Mouse (Mus musculus) forebrain, embryonic 15.5 days (tissue): ENCODE data around the gene Cdc42. TPM values are rescaled to one million over a fixed set of nuclear protein-coding genes. Genes with fewer than 3 reads are reported as not detected.
A peak's percentile ranks its signal among the peaks of the same experiment; 100 is the strongest.

Source experiments
- ATAC-seq: fragments of 200-750 bp; cut with Nextera tagmentation; replicated peaks from 2 replicates; pipeline ENCODE4 v1.8.0; 2017; ENCODE audit warnings: mild to moderate bottlenecking, moderate TSS enrichment, moderate library complexity
- H3K27ac ChIP-seq: fragments of 300-500 bp; sonication (generic); replicated peaks from 2 replicates; pipeline ENCODE4 v1.5.1; 2015; ENCODE audit warnings: mild to moderate bottlenecking, inconsistent platforms
- H3K27me3 ChIP-seq: fragments of 300-500 bp; sonication (generic); 2 replicates; pipeline ENCODE4 v1.6.1; 2015; ENCODE audit warnings: inconsistent platforms
- H3K36me3 ChIP-seq: fragments of 300-500 bp; sonication (generic); 2 replicates; pipeline ENCODE4 v1.6.1; 2015; ENCODE audit warnings: mild to moderate bottlenecking, inconsistent platforms
- H3K4me1 ChIP-seq: fragments of 300-500 bp; sonication (generic); 2 replicates; pipeline ENCODE4 v1.6.1; 2015; ENCODE audit warnings: inconsistent platforms
- H3K4me2 ChIP-seq: fragments of 300-500 bp; sonication (generic); replicated peaks from 2 replicates; pipeline ENCODE4 v1.6.1; 2015; ENCODE audit warnings: mild to moderate bottlenecking, inconsistent platforms
- H3K4me3 ChIP-seq: fragments of 300-500 bp; sonication (generic); 2 replicates; pipeline ENCODE4 v1.5.1; 2015; ENCODE audit warnings: mild to moderate bottlenecking, inconsistent platforms
- H3K9ac ChIP-seq: fragments of 300-500 bp; sonication (generic); replicated peaks from 2 replicates; pipeline ENCODE4 v1.6.1; 2015; ENCODE audit warnings: mild to moderate bottlenecking, inconsistent platforms
- H3K9me3 ChIP-seq: fragments of 300-500 bp; sonication (generic); 2 replicates; pipeline ENCODE4 v1.6.1; 2016; ENCODE audit warnings: inconsistent platforms
- WGBS: fragments of 180-500 bp; shearing (Covaris S2); methylation state at CpG from one replicate; pipeline ENCODE4 v1.1.7; 2015; ENCODE audit warnings: mixed read lengths; 5-methylcytosine and 5-hydroxymethylcytosine counted together
- polyA plus RNA-seq: library from polyadenylated mRNA; unstranded; fragments of >200 nt; fragmentation: Nextera tagmentation; extraction: Ambion mirVana; gene quantifications from 2 replicates; pipeline ENCODE4 v1.2.1, GENCODE M21; 2015

Gene Cdc42
- polyA plus RNA-seq, 1 experiment from 2014 or later, result 841 TPM

DNA sequence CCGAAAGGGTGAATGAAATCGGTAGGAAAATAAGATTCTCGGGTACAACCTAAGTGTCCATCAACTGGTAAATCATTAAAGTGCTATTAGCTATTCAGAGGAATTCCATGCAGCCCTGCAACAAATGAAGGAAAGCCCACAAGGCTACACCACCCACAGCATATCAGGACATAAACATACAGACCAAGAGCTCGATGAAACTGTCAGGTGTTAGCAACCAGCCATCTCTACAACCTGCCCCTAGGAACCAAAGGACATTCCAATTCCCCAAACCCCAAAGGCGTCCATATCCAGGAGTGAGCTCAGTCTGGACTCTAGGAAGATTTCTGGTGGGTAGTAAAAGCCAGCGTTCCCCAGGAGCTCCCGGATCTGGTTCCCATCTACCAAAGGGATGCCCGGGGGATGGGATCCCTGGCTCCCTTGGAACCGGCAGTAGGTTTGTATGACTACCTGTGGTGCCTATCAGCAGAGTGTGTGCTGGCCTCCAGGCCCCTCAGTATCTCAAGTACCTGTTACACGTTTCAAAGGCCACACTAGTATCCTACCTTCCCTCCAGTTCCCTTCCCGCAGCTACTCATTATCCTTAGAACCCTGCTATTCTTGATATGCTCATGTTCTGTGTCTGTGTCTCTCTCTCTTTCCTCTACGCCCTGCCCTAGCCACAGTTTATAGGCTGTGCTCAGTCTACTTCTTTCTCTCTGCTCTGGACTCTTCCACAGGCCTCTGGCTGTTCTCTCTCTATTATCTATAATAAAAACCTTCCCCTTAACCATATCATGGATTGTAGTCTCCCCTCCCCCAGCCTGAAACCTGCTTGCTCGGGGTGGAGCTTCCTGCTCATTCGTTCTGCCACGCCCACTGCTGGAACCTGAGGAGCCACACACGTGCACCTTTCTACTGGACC is 23.4 kb upstream of the Cdc42 start:
- ATAC-seq, result no peak
- Histone ChIP-seq H3K36me3 (no peaks in the 10 kb centered on the region), H3K9ac (no peak overlapping the region), H3K27me3 (no peaks in the 10 kb centered on the region), H3K4me3 (no peak overlapping the region), H3K4me2 (no peak overlapping the region), H3K4me1 (no peaks in the 10 kb centered on the region), H3K9me3 (no peaks in the 10 kb centered on the region), H3K27ac (no peak overlapping the region)
- 37% methylated on average over 15 of the region's 16 CpGs for WGBS

DNA sequence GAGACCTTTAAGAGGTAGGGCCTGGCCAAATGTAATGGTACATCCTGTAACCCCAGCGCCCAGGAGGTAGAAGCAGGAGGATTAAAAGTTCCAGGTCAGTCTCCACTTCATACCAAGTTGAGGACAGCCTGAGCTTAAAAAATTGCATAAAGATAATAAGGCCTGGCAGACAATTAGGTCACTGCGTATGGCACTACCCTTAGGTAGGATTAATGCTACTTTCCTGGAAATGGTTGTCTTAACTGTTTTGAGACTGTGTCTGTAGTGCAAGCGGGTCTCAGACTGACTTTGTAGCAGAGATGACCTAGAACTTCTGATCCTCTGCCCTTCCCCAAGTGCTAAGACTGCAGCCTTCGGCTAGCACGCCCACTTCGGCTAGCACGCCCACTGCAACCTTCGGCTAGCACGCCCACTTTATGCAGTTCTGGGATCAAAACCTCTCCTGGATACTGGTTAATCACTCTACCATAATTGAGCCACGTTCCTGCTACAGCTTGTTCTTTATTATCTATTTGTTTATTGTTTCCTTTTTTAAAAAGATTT is 22.3 kb upstream of the Cdc42 start:
- H3K36me3 ChIP-seq, result no peaks in the 10 kb centered on the region
- no peak overlapping the region for H3K27ac ChIP-seq
- WGBS, result 89% methylated on average over 10 of the region's 10 CpGs
- H3K4me3 ChIP-seq, result no peak overlapping the region
- no peaks in the 10 kb centered on the region for H3K9me3 ChIP-seq
- H3K9ac ChIP-seq, result no peak overlapping the region
- no peaks in the 10 kb centered on the region for H3K27me3 ChIP-seq
- no peak overlapping the region for H3K4me2 ChIP-seq
- H3K4me1 ChIP-seq, result no peaks in the 10 kb centered on the region
- ATAC-seq, result no peak

DNA sequence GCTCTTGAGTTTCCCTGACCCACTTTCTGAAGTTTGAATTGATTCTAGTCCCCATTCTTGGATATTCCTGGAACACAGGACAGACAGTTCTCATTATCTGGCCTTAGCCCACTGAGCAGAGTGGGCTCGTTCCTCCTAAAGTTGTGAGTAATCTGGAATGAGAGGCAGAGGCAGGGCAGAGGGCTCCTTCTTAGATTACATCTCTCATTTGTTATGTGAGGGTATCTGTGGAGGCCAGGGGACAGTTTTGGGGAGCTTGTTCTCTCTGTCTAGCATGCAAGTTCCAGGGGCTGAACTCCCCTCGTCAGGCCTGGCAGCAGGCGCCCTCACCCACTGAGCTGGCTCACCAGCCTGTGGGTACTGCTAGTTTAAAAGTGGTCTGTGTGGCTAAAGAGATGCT is 21.6 kb upstream of the Cdc42 start:
- H3K4me2 ChIP-seq, result no peak overlapping the region
- no peaks in the 10 kb centered on the region for H3K27me3 ChIP-seq
- 83% methylated on average over 3 of the region's 3 CpGs for WGBS
- no peak overlapping the region for H3K9ac ChIP-seq
- no peaks in the 10 kb centered on the region for H3K36me3 ChIP-seq
- H3K9me3 ChIP-seq, result no peaks in the 10 kb centered on the region
- H3K27ac ChIP-seq, result no peak overlapping the region
- H3K4me1 ChIP-seq, result no peaks in the 10 kb centered on the region
- no peak for ATAC-seq
- no peak overlapping the region for H3K4me3 ChIP-seq

DNA sequence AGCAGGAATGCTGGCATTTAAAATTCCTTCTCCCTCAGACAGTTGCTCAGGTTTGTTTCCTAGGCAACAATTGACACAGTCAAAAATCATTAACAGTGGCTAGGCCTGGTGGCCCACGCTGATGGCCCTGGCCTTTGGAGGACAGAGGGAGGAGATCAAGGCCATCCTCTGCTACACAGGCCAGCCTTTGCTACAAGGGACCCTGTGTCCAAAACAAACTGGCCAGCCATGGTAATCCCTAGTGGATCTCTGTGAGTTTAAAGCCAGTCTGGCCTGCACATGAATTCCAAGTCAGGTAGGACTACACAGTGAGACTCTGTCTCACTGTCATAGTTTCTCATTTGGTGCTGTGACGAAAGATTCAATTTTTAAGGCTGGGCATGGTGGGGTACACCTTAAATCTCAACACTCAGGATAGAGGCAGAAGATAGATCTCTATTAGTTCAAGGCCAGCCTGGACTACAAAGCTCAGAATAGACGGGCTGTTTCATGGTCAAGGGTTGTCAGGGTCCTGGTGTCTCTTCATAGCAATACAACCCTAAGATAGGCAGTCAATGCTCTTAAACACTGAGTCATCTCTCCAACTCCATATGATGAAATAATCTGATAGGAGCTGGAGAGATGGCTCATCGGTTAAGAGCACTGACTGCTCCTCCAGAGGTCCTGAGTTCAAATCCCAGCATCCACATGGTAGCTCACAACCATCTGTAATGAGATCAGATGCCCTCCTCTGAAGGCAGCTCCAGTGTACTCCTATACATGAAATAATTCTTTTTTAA is 20.2 kb upstream of the Cdc42 start:
- Histone ChIP-seq H3K27ac (no peak overlapping the region), H3K9me3 (no peaks in the 10 kb centered on the region), H3K4me1 (no peaks in the 10 kb centered on the region), H3K27me3 (no peaks in the 10 kb centered on the region), H3K4me3 (no peak overlapping the region), H3K36me3 (no peaks in the 10 kb centered on the region), H3K9ac (no peak overlapping the region), H3K4me2 (no peak overlapping the region)
- ATAC-seq, result no peak
- WGBS, result 79% methylated on average over 4 of the region's 4 CpGs

DNA sequence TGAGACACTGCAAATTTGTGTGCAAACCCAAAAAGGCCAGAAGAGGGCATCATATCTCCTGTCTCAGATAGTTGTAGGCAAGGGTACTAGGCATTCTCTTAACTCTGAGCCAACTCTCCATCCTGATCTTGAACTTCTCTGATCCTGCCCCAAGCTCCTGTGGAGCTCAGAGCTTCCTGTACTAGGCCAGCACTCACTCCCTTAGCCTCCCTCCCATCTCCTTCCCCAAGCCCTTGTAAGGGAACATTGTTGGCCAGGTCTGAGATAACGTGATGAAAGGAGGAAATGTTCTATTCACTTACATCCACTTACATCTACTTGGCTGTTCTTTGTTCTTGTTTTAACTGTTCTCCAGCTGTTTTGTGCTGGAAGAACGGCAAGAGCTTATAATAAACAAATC is 19.3 kb upstream of the Cdc42 start:
- H3K4me2 ChIP-seq, result no peak overlapping the region
- no peak overlapping the region for H3K4me3 ChIP-seq
- no peaks in the 10 kb centered on the region for H3K36me3 ChIP-seq
- H3K9me3 ChIP-seq, result no peaks in the 10 kb centered on the region
- no peaks in the 10 kb centered on the region for H3K27me3 ChIP-seq
- ATAC-seq, result no peak
- H3K4me1 ChIP-seq, result no peaks in the 10 kb centered on the region
- WGBS, result 64% methylated on average over 2 of the region's 2 CpGs
- no peak overlapping the region for H3K9ac ChIP-seq
- H3K27ac ChIP-seq, result no peak overlapping the region

DNA sequence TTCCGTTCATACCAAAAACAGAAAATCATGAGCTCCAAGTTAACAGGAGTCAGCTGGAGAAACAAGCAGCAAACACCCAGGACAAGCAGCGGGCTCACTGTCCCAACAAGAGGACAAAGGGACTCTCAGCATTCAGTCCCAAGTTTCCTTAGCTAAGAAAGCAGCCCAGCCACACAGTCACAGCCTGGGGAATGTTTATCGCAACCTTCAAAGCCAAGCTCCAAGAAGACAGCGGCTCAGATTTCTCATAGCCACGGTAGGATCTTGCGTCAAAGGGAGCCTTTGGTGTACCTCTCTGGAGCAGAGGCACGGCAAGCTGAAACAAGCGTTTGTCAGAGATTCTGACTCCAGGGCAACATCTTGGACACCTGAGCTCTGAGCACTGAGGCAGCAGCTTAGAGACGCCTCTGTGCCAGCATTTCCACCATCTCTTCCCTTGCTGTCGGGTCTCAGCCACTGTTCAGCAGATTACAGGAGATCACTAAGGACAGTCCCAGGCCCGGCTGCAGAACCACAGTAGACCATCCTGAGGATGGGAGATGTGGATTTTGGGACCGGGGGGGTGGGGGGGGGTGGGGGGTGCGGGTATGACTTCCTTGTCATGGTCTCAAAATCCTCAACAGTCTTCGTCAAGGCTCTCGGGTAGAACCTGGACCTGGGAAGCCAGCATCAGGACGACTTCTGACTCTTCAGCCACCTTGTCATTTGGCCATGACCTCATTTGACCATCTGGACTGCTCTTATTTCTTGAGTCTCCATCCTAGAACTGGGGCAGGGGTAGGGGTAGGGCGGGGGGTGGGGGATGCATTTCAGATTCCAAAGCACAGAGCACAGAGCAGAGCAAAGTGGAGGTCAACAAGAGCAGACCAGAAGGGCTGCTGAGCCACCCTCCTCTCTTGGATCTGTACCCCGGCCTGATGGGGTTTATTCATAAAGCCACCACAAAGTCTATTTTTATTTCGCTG is 18.1 kb upstream of the Cdc42 start:
- no peak overlapping the region for H3K4me2 ChIP-seq
- peaks cover under 1% of the 10 kb centered on the region for H3K4me1 ChIP-seq
- no peak for ATAC-seq
- 0 out of 2 replicates have a peak overlapping the region, but pooled peaks have one; percentile 5 for H3K27ac ChIP-seq
- H3K27me3 ChIP-seq, result no peaks in the 10 kb centered on the region
- no peaks in the 10 kb centered on the region for H3K9me3 ChIP-seq
- no peaks in the 10 kb centered on the region for H3K36me3 ChIP-seq
- no peak overlapping the region for H3K4me3 ChIP-seq
- 61% methylated on average over 19 of the region's 19 CpGs for WGBS
- no peak overlapping the region for H3K9ac ChIP-seq

DNA sequence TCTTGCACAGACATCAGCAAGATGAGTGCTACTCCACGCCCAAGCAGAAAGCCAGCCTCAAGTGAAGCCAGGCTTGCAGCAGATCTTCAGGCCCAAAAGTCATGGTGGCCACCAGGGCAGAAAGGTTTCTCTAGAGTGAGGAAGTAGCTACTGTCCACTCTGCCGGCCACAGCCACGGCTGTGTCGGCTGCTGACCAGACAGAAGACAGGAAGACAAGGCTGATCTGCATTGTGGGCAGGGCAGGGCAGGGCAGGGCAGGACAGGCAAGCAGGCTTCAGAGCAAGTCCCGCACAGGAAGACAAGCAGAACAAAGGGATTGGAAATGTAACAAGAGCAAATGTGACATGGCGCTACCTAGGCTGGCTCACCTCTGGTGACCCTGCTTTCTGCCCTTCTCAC is 16.2 kb upstream of the Cdc42 start:
- no peak for ATAC-seq
- Histone ChIP-seq H3K4me3 (no peak overlapping the region), H3K4me2 (no peak overlapping the region), H3K27ac (no peak overlapping the region), H3K36me3 (no peaks in the 10 kb centered on the region), H3K9ac (no peak overlapping the region), H3K4me1 (peaks cover 10% of the 10 kb centered on the region), H3K27me3 (no peaks in the 10 kb centered on the region), H3K9me3 (no peaks in the 10 kb centered on the region)
- WGBS, result 73% methylated on average over 6 of the region's 6 CpGs

DNA sequence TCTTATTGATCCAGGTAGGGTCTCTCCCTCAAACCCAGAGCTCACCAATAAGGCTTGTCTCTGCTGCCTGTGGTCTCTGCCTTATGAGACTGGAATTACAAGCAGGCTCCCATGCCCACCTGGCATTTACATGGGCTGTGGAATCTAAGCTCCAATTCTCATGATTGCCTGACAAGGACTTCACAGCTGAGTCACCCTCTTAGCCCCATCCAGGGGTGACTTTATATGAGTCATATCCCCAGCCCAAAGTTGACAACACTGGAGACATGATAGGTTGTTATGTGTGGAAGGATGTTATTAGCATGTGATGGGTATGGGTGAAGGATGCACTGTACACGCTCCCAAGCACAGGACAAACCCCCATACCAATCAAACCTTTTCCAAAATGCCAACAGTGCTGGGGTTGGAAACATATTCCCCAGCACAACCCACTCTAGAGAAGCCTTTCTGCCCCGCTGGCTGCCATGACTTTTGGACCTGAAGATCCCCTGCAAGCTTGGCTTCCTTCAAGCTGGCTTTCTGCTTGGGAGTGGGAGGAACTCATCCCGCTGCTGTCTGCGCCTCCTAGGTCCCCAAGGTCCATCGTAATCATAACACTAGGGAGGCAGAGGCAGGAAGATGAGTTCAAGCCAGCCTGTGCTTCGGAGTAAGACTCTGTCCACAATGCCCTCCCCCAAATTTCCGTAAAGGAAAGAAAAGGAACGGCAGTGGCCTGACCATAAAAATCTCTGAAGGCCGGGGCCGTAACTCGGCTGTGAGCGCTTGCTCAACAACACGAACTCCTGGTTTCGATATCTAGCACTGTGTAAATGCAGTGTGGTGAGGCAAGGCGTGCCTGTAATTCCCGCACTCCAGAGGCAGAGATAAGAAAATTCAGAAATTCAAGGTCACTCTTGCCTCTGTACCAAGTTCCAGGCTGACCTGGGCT is 14.3 kb upstream of the Cdc42 start:
- Histone ChIP-seq H3K9me3 (no peaks in the 10 kb centered on the region), H3K4me2 (no peak overlapping the region), H3K9ac (no peak overlapping the region), H3K36me3 (no peaks in the 10 kb centered on the region), H3K27me3 (no peaks in the 10 kb centered on the region), H3K4me1 (peaks cover 10% of the 10 kb centered on the region), H3K4me3 (no peak overlapping the region), H3K27ac (no peak overlapping the region)
- 89% methylated on average over 16 of the region's 16 CpGs for WGBS
- no peak for ATAC-seq

DNA sequence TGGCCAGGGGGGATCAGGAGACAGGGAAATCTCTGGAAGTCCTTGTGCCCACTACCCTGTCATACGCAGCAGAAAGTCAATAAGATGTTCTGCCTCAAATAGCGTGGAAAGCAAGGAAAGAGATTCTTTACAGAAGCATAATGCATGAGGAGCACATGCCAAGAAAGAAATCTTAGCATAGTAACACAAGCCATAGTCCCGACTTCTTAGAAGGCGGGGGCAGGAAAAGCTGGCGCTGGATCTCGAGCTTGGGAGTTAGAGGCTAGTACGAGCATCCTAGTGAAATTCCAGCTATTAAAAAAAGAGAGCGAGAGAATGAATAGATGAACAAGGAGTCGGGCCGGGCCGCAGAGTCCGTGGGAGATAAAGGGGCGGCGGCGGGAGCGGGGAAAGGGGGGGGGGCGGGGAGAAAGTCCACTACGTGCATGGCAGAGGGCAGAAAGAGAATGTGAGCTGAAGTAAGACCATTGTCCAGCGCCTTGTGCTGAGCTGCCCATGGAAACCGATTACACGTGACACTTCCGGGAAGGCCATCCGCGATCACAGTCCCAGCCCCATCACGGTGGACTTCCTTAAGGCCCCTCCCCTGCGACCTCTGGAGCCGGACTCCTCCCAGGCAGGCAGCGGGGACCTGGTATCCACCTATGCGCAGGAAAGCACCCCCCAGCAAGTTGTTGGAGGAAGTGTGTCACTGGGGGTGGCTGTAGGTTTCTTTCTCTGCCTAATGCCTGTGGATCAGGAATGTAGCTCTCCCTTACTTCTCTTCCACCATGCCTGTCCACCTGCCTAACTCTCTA is 12.6 kb upstream of the Cdc42 start:
- Histone ChIP-seq H3K27me3 (no peaks in the 10 kb centered on the region), H3K36me3 (no peaks in the 10 kb centered on the region), H3K9me3 (no peaks in the 10 kb centered on the region), H3K4me3 (peak overlapping the region; percentile 35), H3K4me1 (peaks cover 10% of the 10 kb centered on the region), H3K4me2 (peak overlapping the region; percentile 70), H3K9ac (peak overlapping the region; percentile 43), H3K27ac (no peak overlapping the region)
- no peak for ATAC-seq
- WGBS, result 8% methylated on average over 28 of the region's 29 CpGs

DNA sequence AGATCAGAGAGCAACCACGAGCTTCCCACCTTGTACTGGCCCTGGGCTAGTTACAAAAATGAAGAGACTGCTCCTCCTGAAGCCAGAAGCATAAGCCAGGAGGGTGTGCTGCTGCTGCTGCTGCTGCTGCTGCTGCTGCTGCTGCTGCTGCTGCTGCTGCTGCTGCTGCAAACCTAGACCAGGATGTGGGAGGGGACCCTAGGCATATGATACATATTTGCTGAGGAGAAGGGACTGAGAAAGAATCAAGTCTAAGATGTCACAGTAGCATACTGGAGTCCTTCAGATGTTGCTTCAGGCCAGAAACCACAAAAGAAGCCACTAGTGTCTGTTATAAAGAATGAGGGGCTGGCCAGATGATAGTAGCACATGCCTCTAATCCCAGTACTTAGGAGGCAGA is 10.7 kb upstream of the Cdc42 start:
- Histone ChIP-seq H3K4me3 (no peak overlapping the region), H3K27ac (no peak overlapping the region), H3K9me3 (no peaks in the 10 kb centered on the region), H3K4me1 (peaks cover 10% of the 10 kb centered on the region), H3K4me2 (no peak overlapping the region), H3K27me3 (no peaks in the 10 kb centered on the region), H3K9ac (no peak overlapping the region), H3K36me3 (no peaks in the 10 kb centered on the region)
- ATAC-seq, result no peak
- WGBS, result 27% methylated on average over 1 of the region's 1 CpGs
